Mouse (Mus musculus) right cerebral cortex, adult 2 months (tissue): ENCODE measurements at regions not wholly inside any gene's neighbourhood (a gene's known extent, or its start where the extent isn't known, plus 50 kb on each side); places are given as distances from the start of the nearest gene placed in this dataset.
A peak's percentile ranks its signal among the peaks of the same experiment; 100 is the strongest.

ENCODE experiments used
- DNase-seq, 2 experiments: peaks; one replicate each; pipeline ENCODE4 v3.0.0; 2021 to 2022; ENCODE audit warnings: low spot score in 2 of 2

- no peak for DNase-seq
Observed at GRCm38 (mm10) chr11:111155023-111155422, 89.1 kb downstream of the Kcnj2 start.

GRCm38 (mm10) chr11:111155747-111156146 lies 89.8 kb downstream of the Kcnj2 start:
- DNase-seq: no peak

GRCm38 (mm10) chr11:111159299-111159698 lies 93.3 kb downstream of the Kcnj2 start:
- DNase-seq: no peak

- no peak for DNase-seq
Observed at GRCm38 (mm10) chr11:111164907-111165306, 98.9 kb downstream of the Kcnj2 start.

- DNase-seq: no peak
Observed at GRCm38 (mm10) chr11:111170174-111170800, 104.3 kb downstream of the Kcnj2 start.

- no peak for DNase-seq
Observed at GRCm38 (mm10) chr11:111173525-111173924, 107.6 kb downstream of the Kcnj2 start.

- peak; percentile 33 to 44 for DNase-seq
Observed at GRCm38 (mm10) chr11:111175566-111175965, 109.6 kb downstream of the Kcnj2 start.

- no peak for DNase-seq
Observed at GRCm38 (mm10) chr11:111177516-111177915, 111.6 kb downstream of the Kcnj2 start.

GRCm38 (mm10) chr11:111197422-111197821 lies 131.5 kb downstream of the Kcnj2 start:
- no peak for DNase-seq

- no peak for DNase-seq
Observed at GRCm38 (mm10) chr11:111200512-111200911, 134.5 kb downstream of the Kcnj2 start.

- DNase-seq: no peak
Observed at GRCm38 (mm10) chr11:111202780-111203179, 136.8 kb downstream of the Kcnj2 start.

GRCm38 (mm10) chr11:111210565-111210964 lies 144.6 kb downstream of the Kcnj2 start:
- DNase-seq: no peak

GRCm38 (mm10) chr11:111212038-111212701 lies 146.2 kb downstream of the Kcnj2 start:
- no peak for DNase-seq

- no peak for DNase-seq
Observed at GRCm38 (mm10) chr11:111212702-111213328, 146.9 kb downstream of the Kcnj2 start.

- no peak for DNase-seq
Observed at GRCm38 (mm10) chr11:111215006-111215405, 149.0 kb downstream of the Kcnj2 start.

- DNase-seq: no peak
Observed at GRCm38 (mm10) chr11:111223834-111224233, 157.9 kb downstream of the Kcnj2 start.

GRCm38 (mm10) chr11:111227305-111227704 lies 161.3 kb downstream of the Kcnj2 start:
- no peak for DNase-seq

GRCm38 (mm10) chr11:111236741-111237140 lies 170.8 kb downstream of the Kcnj2 start:
- no peak for DNase-seq

GRCm38 (mm10) chr11:111239784-111240183 lies 173.8 kb downstream of the Kcnj2 start:
- no peak for DNase-seq

- no peak for DNase-seq
Observed at GRCm38 (mm10) chr11:111252226-111252625, 186.3 kb downstream of the Kcnj2 start.

GRCm38 (mm10) chr11:111256596-111256995 lies 190.6 kb downstream of the Kcnj2 start:
- DNase-seq: no peak

- DNase-seq: no peak
Observed at GRCm38 (mm10) chr11:111260691-111261383, 194.9 kb downstream of the Kcnj2 start.
